Mouse (Mus musculus): ENCODE measurements around the gene 1700037C18Rik. TPM values are rescaled to one million over a fixed set of nuclear protein-coding genes. Genes with fewer than 3 reads are reported as not detected.
A peak's percentile ranks its signal among the peaks of the same experiment; 100 is the strongest.
"Not testable (repeated sequence)": the region's sequence is repeated elsewhere in the genome, so short reads cannot be mapped to it uniquely, and the experiment has no call there.

1700037C18Rik gene
- polyA plus RNA-seq, 1 experiment from 2014 or later: 4.8 TPM

DNA sequence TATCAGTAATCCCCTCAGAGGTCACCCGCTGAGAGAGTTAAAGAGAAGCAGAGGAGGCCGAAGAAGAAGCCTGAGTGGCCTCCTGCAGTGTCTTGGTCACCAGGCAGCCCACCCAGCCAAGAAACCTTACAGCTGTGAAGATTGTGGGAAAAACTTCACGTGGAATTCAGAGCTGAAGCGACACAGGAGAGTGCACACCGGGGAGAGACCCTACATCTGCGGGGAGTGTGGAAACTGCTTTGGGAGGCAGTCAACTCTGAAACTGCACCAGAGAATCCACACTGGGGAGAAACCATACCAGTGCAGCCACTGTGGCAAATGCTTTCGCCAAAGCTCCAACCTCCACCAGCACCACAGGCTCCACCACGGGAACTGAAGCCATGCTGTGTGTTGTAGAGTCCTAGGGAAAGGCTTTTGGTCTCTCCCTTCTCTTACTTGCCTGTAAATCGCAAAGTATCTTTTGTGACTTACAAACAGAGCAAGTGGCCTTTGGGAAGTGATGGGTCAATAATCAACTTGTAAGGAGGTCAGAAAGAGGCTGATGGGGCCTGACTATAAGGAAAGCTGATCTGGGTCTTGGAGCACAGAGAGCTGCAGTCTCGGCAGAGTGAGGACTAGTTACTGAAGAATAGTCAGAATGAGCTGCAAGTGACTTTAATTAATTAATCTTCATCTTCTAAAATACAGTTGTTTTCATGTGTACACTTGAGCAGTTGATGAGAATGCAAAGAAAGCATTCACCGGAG, 53.9 kb downstream of the 1700037C18Rik start:
- H3K27me3 ChIP-seq (replicated peaks; ENCODE audit: control insufficient read depth, insufficient read depth, low read length): no peaks in the 10 kb centered on the region
- WGBS: 70% methylated on average over 11 of the region's 11 CpGs
- H3K4me1 ChIP-seq (replicated peaks; ENCODE audit: control insufficient read depth, insufficient read depth, low read length): no peaks in the 10 kb centered on the region
- no peaks in the 10 kb centered on the region; the same call in 1 of the 2 replicates for H3K36me3 ChIP-seq (ENCODE audit: control insufficient read depth, insufficient read depth, low read length)
- ATAC-seq (replicated peaks; ENCODE audit: low FRiP score, low TSS enrichment, low read depth) (no peak), DNase-seq (ENCODE audit: low spot score) (no peak)
- H3K9me3 ChIP-seq (ENCODE audit: control insufficient read depth, low read length): no peaks in the 10 kb centered on the region
- H3K4me3 ChIP-seq (ENCODE audit: low read depth, low read length): no peak overlapping the region
- H3K9ac ChIP-seq (ENCODE audit: low read length): no peak overlapping the region
- no peak overlapping the region for H3K27ac ChIP-seq (ENCODE audit: low read depth)
- H3K4me2 ChIP-seq (ENCODE audit: low read length): no peak overlapping the region

- Histone ChIP-seq H3K27ac (ENCODE audit: low read depth) (no peak overlapping the region), H3K4me1 (replicated peaks; ENCODE audit: control insufficient read depth, insufficient read depth, low read length) (0 out of 2 replicates have a peak, but pooled peaks cover 5% of the 10 kb centered on the region), H3K36me3 (ENCODE audit: control insufficient read depth, insufficient read depth, low read length) (no peaks in the 10 kb centered on the region; the same call in 1 of the 2 replicates), H3K9ac (ENCODE audit: low read length) (no peak overlapping the region), H3K9me3 (ENCODE audit: control insufficient read depth, low read length) (no peaks in the 10 kb centered on the region), H3K4me2 (ENCODE audit: low read length) (no peak overlapping the region), H3K27me3 (replicated peaks; ENCODE audit: control insufficient read depth, insufficient read depth, low read length) (no peaks in the 10 kb centered on the region), H3K4me3 (ENCODE audit: low read depth, low read length) (no peak overlapping the region)
- DNase-seq (ENCODE audit: low spot score) (no peak), ATAC-seq (replicated peaks; ENCODE audit: low FRiP score, low TSS enrichment, low read depth) (no peak)
- 37% methylated on average over 12 of the region's 12 CpGs for WGBS
Measured at GRCm38 (mm10) chr16:3852586-3852985, 55.9 kb downstream of the 1700037C18Rik start.

GRCm38 (mm10) chr16:3851301-3851700, 57.2 kb downstream of the 1700037C18Rik start:
- H3K36me3 ChIP-seq (ENCODE audit: control insufficient read depth, insufficient read depth, low read length); H3K4me3 ChIP-seq (ENCODE audit: low read depth, low read length); H3K9me3 ChIP-seq (ENCODE audit: control insufficient read depth, low read length); H3K4me1 ChIP-seq (replicated peaks; ENCODE audit: control insufficient read depth, insufficient read depth, low read length); H3K27me3 ChIP-seq (replicated peaks; ENCODE audit: control insufficient read depth, insufficient read depth, low read length); H3K9ac ChIP-seq (ENCODE audit: low read length); DNase-seq (ENCODE audit: low spot score); ATAC-seq (replicated peaks; ENCODE audit: low FRiP score, low TSS enrichment, low read depth); H3K27ac ChIP-seq (ENCODE audit: low read depth); H3K4me2 ChIP-seq (ENCODE audit: low read length): not testable (repeated sequence)
- 91% methylated on average over 13 of the region's 13 CpGs for WGBS

- Histone ChIP-seq H3K9ac (ENCODE audit: low read length) (no peak overlapping the region), H3K27me3 (replicated peaks; ENCODE audit: control insufficient read depth, insufficient read depth, low read length) (no peaks in the 10 kb centered on the region), H3K27ac (ENCODE audit: low read depth) (no peak overlapping the region), H3K4me3 (ENCODE audit: low read depth, low read length) (no peak overlapping the region), H3K9me3 (ENCODE audit: control insufficient read depth, low read length) (no peaks in the 10 kb centered on the region), H3K4me2 (ENCODE audit: low read length) (no peak overlapping the region), H3K36me3 (ENCODE audit: control insufficient read depth, insufficient read depth, low read length) (no peaks in the 10 kb centered on the region), H3K4me1 (replicated peaks; ENCODE audit: control insufficient read depth, insufficient read depth, low read length) (peaks cover 5% of the 10 kb centered on the region; the same call in 1 of the 2 replicates)
- 78% methylated on average over 3 of the region's 3 CpGs for WGBS
- ATAC-seq (replicated peaks; ENCODE audit: low FRiP score, low TSS enrichment, low read depth) (no peak), DNase-seq (ENCODE audit: low spot score) (no peak)
Measured at GRCm38 (mm10) chr16:3848416-3848815, 60.1 kb downstream of the 1700037C18Rik start.

GRCm38 (mm10) chr16:3847871-3848270, 60.6 kb downstream of the 1700037C18Rik start:
- no peaks in the 10 kb centered on the region for H3K36me3 ChIP-seq (ENCODE audit: control insufficient read depth, insufficient read depth, low read length)
- H3K4me2 ChIP-seq (ENCODE audit: low read length): peak overlapping the region; percentile 69
- peak overlapping the region; percentile 56; the same call in 1 of the 2 replicates for H3K4me3 ChIP-seq (ENCODE audit: low read depth, low read length)
- ATAC-seq (replicated peaks; ENCODE audit: low FRiP score, low TSS enrichment, low read depth) (no peak), DNase-seq (ENCODE audit: low spot score) (no peak)
- H3K9me3 ChIP-seq (ENCODE audit: control insufficient read depth, low read length): no peaks in the 10 kb centered on the region
- H3K9ac ChIP-seq (ENCODE audit: low read length): peak overlapping the region; percentile 54; the same call in 1 of the 2 replicates
- WGBS: 59% methylated on average over 4 of the region's 4 CpGs
- H3K27me3 ChIP-seq (replicated peaks; ENCODE audit: control insufficient read depth, insufficient read depth, low read length): no peaks in the 10 kb centered on the region
- H3K27ac ChIP-seq (ENCODE audit: low read depth): no peak overlapping the region
- H3K4me1 ChIP-seq (replicated peaks; ENCODE audit: control insufficient read depth, insufficient read depth, low read length): peaks cover 5% of the 10 kb centered on the region; the same call in 1 of the 2 replicates

DNA sequence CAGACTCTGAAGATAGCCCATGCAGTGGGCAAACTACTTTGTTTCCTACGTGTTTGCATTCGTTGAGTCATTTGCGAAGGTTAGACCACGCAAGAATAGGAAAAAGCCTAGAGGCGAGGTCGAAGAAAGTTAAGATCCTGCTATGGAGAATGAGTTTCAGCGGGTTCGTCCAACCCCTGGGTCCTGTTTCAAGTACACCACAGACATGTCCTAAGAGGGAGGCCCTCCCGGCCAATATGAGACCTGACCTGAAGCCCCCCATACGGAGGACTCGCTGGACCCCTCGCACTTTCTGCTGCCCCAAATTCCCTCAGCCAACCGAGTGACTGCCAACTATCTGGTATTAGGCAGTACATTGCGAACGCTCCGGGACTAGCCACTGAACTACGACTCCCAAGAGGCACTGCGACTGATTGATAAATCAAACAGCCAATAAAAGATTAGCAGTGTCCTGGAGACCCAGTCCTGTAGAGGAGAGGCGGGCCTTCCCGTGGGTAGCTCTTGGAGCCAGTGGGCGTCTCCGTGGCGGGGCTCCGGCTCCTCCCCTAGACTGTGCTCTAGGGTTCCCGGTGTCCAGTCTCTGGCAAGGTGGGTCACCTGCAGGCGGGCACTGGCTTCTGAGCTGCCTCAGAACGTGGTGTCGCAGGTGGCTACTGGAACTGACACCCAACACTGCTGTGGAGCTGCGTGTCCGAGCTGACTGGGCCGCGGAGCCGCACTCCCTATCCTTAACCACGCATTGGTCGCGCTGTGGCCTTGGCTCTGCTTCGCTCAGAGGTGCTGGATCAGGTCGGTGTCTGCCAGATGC, 61.6 kb downstream of the 1700037C18Rik start, which contains the start of gene Zfp174:
Gene Zfp174, plus strand, starts transcription at position 558 of the 808 bp plus-strand sequence.
- H3K27me3 ChIP-seq (replicated peaks; ENCODE audit: control insufficient read depth, insufficient read depth, low read length): no peaks in the 10 kb centered on the region
- H3K9me3 ChIP-seq (ENCODE audit: control insufficient read depth, low read length): no peaks in the 10 kb centered on the region
- H3K9ac ChIP-seq (ENCODE audit: low read length): peak within 1 kb of the TSS; percentile 54
- no peak within 1 kb of the TSS for H3K27ac ChIP-seq (ENCODE audit: low read depth)
- DNase-seq (ENCODE audit: low spot score) (peak; percentile 94), ATAC-seq (replicated peaks; ENCODE audit: low FRiP score, low TSS enrichment, low read depth) (peak; percentile 100)
- H3K4me1 ChIP-seq (replicated peaks; ENCODE audit: control insufficient read depth, insufficient read depth, low read length): peaks cover 5% of the 10 kb centered on the region; the same call in 1 of the 2 replicates
- H3K36me3 ChIP-seq (ENCODE audit: control insufficient read depth, insufficient read depth, low read length): no peaks in the 10 kb centered on the region
- peak within 1 kb of the TSS; percentile 69 for H3K4me2 ChIP-seq (ENCODE audit: low read length)
- WGBS: 3% methylated on average over 38 of the region's 38 CpGs
- H3K4me3 ChIP-seq (ENCODE audit: low read depth, low read length): peak within 1 kb of the TSS; percentile 56

Small RNAs within 50 kb of the gene (microRNA-seq; reads per million reads assigned to microRNA genes)
- not detected for gene Gm23493

Other genes starting within 250 kb of the 1700037C18Rik start
- 0.09 and 0.16 TPM in 2 replicates for gene Mefv, start 190.6 kb downstream of the 1700037C18Rik start, polyA plus RNA-seq (2014; fragmentation: Nextera tagmentation; extraction: Ambion mirVana)
- 27.3 and 33.7 TPM in 2 replicates for gene Zfp263, start 164.6 kb downstream of the 1700037C18Rik start, polyA plus RNA-seq (2014; fragmentation: Nextera tagmentation; extraction: Ambion mirVana)
- gene Olfr15, start 77.8 kb downstream of the 1700037C18Rik start, polyA plus RNA-seq (2014; fragmentation: Nextera tagmentation; extraction: Ambion mirVana): not detected in 2 replicates
- gene Zfp174, start 61.4 kb downstream of the 1700037C18Rik start, polyA plus RNA-seq (2014; fragmentation: Nextera tagmentation; extraction: Ambion mirVana): 1.2 and 1.3 TPM in 2 replicates
- 46.9 and 47.3 TPM in 2 replicates for gene Naa60, start 36.3 kb downstream of the 1700037C18Rik start, polyA plus RNA-seq (2014; fragmentation: Nextera tagmentation; extraction: Ambion mirVana)
- gene Zfp597, start 24.1 kb downstream of the 1700037C18Rik start, polyA plus RNA-seq (2014; fragmentation: Nextera tagmentation; extraction: Ambion mirVana): 5.8 and 6.0 TPM in 2 replicates
- gene Gm20695, start 24.0 kb downstream of the 1700037C18Rik start, polyA plus RNA-seq (2014; fragmentation: Nextera tagmentation; extraction: Ambion mirVana): 1.7 and 2.0 TPM in 2 replicates
- gene Cluap1, start 112 bp upstream of the 1700037C18Rik start, polyA plus RNA-seq (2014; fragmentation: Nextera tagmentation; extraction: Ambion mirVana): 21.8 and 24.3 TPM in 2 replicates
- gene Nlrc3, start 67.9 kb upstream of the 1700037C18Rik start, polyA plus RNA-seq (2014; fragmentation: Nextera tagmentation; extraction: Ambion mirVana): 0.84 and 1.6 TPM in 2 replicates
- gene Slx4, start 95.1 kb upstream of the 1700037C18Rik start, polyA plus RNA-seq (2014; fragmentation: Nextera tagmentation; extraction: Ambion mirVana): 23.5 and 23.8 TPM in 2 replicates
- 4.4 and 7.4 TPM in 2 replicates for gene Dnase1, start 128.3 kb upstream of the 1700037C18Rik start, polyA plus RNA-seq (2014; fragmentation: Nextera tagmentation; extraction: Ambion mirVana)
- gene Trap1, start 169.1 kb upstream of the 1700037C18Rik start, polyA plus RNA-seq (2014; fragmentation: Nextera tagmentation; extraction: Ambion mirVana): 118 and 122 TPM in 2 replicates

Measured in intestine, embryonic 14.5 days (tissue).